Mouse (Mus musculus) thymus, postnatal 14 days (tissue): Measurements from ENCODE around the gene Fam122b.

Experiments
- DNase-seq: peaks from one replicate; pipeline ENCODE4 v3.0.0; 2021

Fam122b gene

DNA sequence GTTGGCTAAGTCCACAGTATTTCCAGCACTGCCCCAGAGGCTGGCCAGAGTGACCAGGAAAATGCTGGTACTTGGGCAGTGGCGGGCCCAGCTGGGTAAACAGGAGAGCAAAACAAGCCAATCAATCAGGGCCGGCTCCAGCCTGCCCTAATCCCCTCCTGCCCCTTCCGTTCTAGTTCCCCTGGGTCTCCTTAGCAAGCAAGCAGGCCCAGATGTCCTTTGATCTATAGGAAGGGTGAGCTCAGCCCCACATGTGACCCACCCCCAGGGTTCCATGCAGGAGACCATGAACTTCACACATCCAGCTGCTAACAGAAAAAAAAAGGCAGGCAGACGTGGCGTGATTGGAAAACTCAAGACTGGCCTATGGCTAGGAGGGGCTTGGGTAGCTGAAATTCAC, 73.2 kb downstream of the Fam122b start:
- DNase-seq: no peak
